Mouse (Mus musculus) CD4-positive naive resting alpha-beta T cell, adult 76 days (primary cell): ENCODE results near the gene Khdrbs2. TPM values are rescaled to one million over a fixed set of nuclear protein-coding genes. Genes with fewer than 3 reads are reported as not detected.

ENCODE experiments used
- total RNA-seq: library from RNA; stranded (reverse); gene quantifications from one replicate; pipeline ENCODE4 v1.2.4, GENCODE M21; 2023

Gene Khdrbs2
- not detected for total RNA-seq

GRCm38 (mm10) chr1:32172506-32173239 is at the start of gene Khdrbs2:
Gene Khdrbs2 (plus strand): TSS chr1:32172714.

GRCm38 (mm10) chr1:32547194-32547593 is 374.7 kb downstream of the Khdrbs2 start, which contains the start of gene Gm5415:
Gene Gm5415 (minus strand): TSS chr1:32547294.

